Mouse (Mus musculus) limb, embryonic 13.5 days (tissue): ENCODE data around the gene Rgl1. TPM values are rescaled to one million over a fixed set of nuclear protein-coding genes. Genes with fewer than 3 reads are reported as not detected.
A peak's percentile ranks its signal among the peaks of the same experiment; 100 is the strongest.

Experiments
- ATAC-seq: fragments of 200-750 bp; cut with Nextera tagmentation; 2 replicates; pipeline ENCODE4 v1.8.0; 2017; ENCODE audit warnings: low read depth, moderate number of reproducible peaks, moderate TSS enrichment; ENCODE audit not compliant: low FRiP score
- H3K27ac ChIP-seq: fragments of 300-500 bp; sonication (generic); 2 replicates; pipeline ENCODE4 v1.5.1; 2015; ENCODE audit warnings: inconsistent platforms, mild to moderate bottlenecking, moderate library complexity
- H3K27me3 ChIP-seq: fragments of 300-500 bp; sonication (generic); 2 replicates; pipeline ENCODE4 v1.6.1; 2015; ENCODE audit warnings: mild to moderate bottlenecking, inconsistent platforms
- H3K36me3 ChIP-seq: fragments of 300-500 bp; sonication (generic); 2 replicates; pipeline ENCODE4 v1.6.1; 2015; ENCODE audit warnings: inconsistent platforms, mild to moderate bottlenecking, moderate library complexity
- H3K4me1 ChIP-seq: fragments of 300-500 bp; sonication (generic); 2 replicates; pipeline ENCODE4 v1.6.1; 2015; ENCODE audit warnings: inconsistent platforms
- H3K4me2 ChIP-seq: fragments of 300-500 bp; sonication (generic); replicated peaks from 2 replicates; pipeline ENCODE4 v1.6.1; 2015; ENCODE audit warnings: inconsistent platforms, mild to moderate bottlenecking, moderate library complexity
- H3K4me3 ChIP-seq: fragments of 300-500 bp; sonication (generic); 2 replicates; pipeline ENCODE4 v1.5.1; 2015; ENCODE audit warnings: moderate library complexity, mild to moderate bottlenecking, inconsistent platforms
- H3K9ac ChIP-seq: fragments of 300-500 bp; sonication (generic); 2 replicates; pipeline ENCODE4 v1.6.1; 2015; ENCODE audit warnings: mild to moderate bottlenecking, inconsistent platforms
- H3K9me3 ChIP-seq: fragments of 300-500 bp; sonication (generic); 2 replicates; pipeline ENCODE4 v1.6.1; 2016; ENCODE audit warnings: inconsistent platforms
- WGBS: fragments of 180-500 bp; shearing (Covaris S2); methylation state at CpG from one replicate; pipeline ENCODE4 v1.1.7; 2015; 5-methylcytosine and 5-hydroxymethylcytosine counted together
- polyA plus RNA-seq: library from polyadenylated mRNA; unstranded; fragments of >200 nt; fragmentation: Nextera tagmentation; extraction: Ambion mirVana; gene quantifications from 2 replicates; pipeline ENCODE4 v1.2.1, GENCODE M21; 2015

The Rgl1 gene
- polyA plus RNA-seq, 1 experiment from 2014 or later = 41.7 TPM

DNA sequence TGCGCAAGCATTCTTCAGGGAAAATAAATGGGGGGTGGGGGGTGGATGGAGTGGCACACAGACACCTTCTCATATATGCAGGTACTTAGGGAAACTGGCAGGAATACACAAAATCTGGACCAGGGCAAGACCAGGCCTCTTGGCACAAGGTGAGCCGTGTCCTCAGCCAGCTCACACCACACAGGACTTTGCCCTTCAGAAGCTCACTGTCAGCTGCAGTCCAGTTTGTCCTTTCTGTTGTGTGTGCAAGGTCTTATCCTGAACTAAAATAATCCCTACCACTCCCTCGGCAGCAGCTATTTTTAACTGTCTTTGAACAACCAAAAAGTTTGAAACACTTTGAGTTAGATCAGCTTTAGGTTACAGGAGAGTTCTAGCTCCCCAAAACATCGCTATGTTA is 227.3 kb downstream of the Rgl1 start:
- Histone ChIP-seq H3K9me3 (no peaks in the 10 kb centered on the region), H3K4me1 (no peaks in the 10 kb centered on the region), H3K4me2 (no peak overlapping the region), H3K36me3 (peaks cover 65% of the 10 kb centered on the region), H3K27ac (no peak overlapping the region), H3K9ac (no peak overlapping the region), H3K27me3 (no peaks in the 10 kb centered on the region), H3K4me3 (no peak overlapping the region)
- ATAC-seq = no peak
- 94% methylated on average over 4 of the region's 4 CpGs for WGBS

GRCm38 (mm10) chr1:152537186-152537585 is 229.0 kb downstream of the Rgl1 start:
- 87% methylated on average over 13 of the region's 13 CpGs for WGBS
- ATAC-seq = no peak
- Histone ChIP-seq H3K4me1 (no peaks in the 10 kb centered on the region), H3K27ac (no peak overlapping the region), H3K27me3 (no peaks in the 10 kb centered on the region), H3K4me2 (no peak overlapping the region), H3K36me3 (peaks cover 63% of the 10 kb centered on the region), H3K9ac (no peak overlapping the region), H3K4me3 (no peak overlapping the region), H3K9me3 (no peaks in the 10 kb centered on the region)

DNA sequence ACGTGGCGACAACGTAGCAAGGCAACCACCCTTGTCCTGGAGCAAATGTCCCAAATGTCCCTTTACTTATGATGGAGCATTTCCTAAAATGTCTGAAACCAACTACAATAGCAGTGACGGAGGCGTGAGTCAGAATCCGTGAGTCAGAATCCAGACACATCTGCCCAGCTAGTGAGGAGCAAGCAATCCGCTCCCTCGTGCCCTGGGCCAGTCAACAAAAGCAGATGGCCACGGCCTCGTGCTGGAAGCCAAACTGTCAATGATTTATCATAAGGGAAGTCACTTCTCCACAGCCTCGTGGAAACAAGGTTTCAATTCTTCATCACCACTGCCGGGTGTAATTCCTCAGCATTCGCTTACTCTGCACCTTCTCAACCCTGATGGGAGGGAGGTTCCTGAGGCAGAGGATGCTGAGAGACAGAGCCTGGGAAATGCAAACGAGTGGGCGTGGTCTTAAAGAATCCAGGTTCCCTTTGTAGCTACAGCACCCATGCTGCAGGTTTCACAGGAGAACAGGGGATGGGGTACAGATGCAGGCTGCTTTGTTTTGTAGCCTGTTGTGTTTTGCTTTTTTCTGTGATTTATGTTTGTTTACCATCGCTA is 229.6 kb downstream of the Rgl1 start:
- H3K4me1 ChIP-seq = 0 out of 2 replicates have a peak, but pooled peaks cover 3% of the 10 kb centered on the region
- no peak for ATAC-seq
- no peak overlapping the region for H3K27ac ChIP-seq
- H3K4me2 ChIP-seq = no peak overlapping the region
- WGBS = 50% methylated on average over 16 of the region's 16 CpGs
- no peaks in the 10 kb centered on the region for H3K27me3 ChIP-seq
- H3K9me3 ChIP-seq = no peaks in the 10 kb centered on the region
- no peak overlapping the region for H3K9ac ChIP-seq
- no peak overlapping the region for H3K4me3 ChIP-seq
- peaks cover 59% of the 10 kb centered on the region for H3K36me3 ChIP-seq

- Histone ChIP-seq H3K4me3 (no peak overlapping the region), H3K9ac (no peak overlapping the region), H3K27ac (no peak overlapping the region), H3K27me3 (no peaks in the 10 kb centered on the region), H3K36me3 (peaks cover 64% of the 10 kb centered on the region), H3K4me1 (0 out of 2 replicates have a peak, but pooled peaks cover 3% of the 10 kb centered on the region), H3K4me2 (no peak overlapping the region), H3K9me3 (no peaks in the 10 kb centered on the region)
- ATAC-seq = no peak
- 91% methylated on average over 7 of the region's 7 CpGs for WGBS
Observed at GRCm38 (mm10) chr1:152534531-152534930, 231.6 kb downstream of the Rgl1 start.

DNA sequence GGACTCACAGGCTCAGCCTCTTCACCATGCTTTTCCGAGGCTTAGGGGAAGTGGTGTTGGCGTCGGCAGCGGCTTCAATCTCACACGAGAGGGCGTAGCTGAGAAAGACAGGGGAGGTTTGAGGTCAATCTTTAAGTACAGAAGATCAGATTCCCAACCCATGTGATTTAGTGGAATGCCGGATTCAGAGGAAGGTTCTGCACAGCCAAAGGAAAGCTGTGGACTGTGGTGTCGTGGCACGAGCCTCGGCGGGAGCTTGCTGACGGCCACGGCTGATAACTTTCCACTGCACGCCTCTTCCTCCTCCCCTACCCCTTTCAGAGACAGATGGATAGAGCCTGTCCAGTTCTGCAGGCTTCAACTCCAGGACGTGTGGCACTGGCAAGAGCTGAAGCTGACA is 234.7 kb downstream of the Rgl1 start:
- Histone ChIP-seq H3K36me3 (peaks cover 54% of the 10 kb centered on the region), H3K27me3 (no peaks in the 10 kb centered on the region), H3K4me1 (0 out of 2 replicates have a peak, but pooled peaks cover 3% of the 10 kb centered on the region), H3K4me2 (no peak overlapping the region), H3K9ac (no peak overlapping the region), H3K4me3 (no peak overlapping the region), H3K9me3 (no peaks in the 10 kb centered on the region), H3K27ac (no peak overlapping the region)
- WGBS = 66% methylated on average over 15 of the region's 15 CpGs
- ATAC-seq = no peak

GRCm38 (mm10) chr1:152528778-152529177 is 237.4 kb downstream of the Rgl1 start:
- 0 out of 2 replicates have a peak, but pooled peaks cover 3% of the 10 kb centered on the region for H3K4me1 ChIP-seq
- H3K4me3 ChIP-seq = no peak overlapping the region
- H3K9me3 ChIP-seq = no peaks in the 10 kb centered on the region
- H3K27me3 ChIP-seq = no peaks in the 10 kb centered on the region
- H3K9ac ChIP-seq = no peak overlapping the region
- H3K27ac ChIP-seq = no peak overlapping the region
- H3K4me2 ChIP-seq = no peak overlapping the region
- ATAC-seq = no peak
- H3K36me3 ChIP-seq = peaks cover 63% of the 10 kb centered on the region
- WGBS = 86% methylated on average over 3 of the region's 3 CpGs

- 0 out of 2 replicates have a peak, but pooled peaks cover 3% of the 10 kb centered on the region for H3K4me1 ChIP-seq
- 83% methylated on average over 6 of the region's 6 CpGs for WGBS
- ATAC-seq = no peak
- no peaks in the 10 kb centered on the region for H3K27me3 ChIP-seq
- no peak overlapping the region for H3K4me2 ChIP-seq
- H3K27ac ChIP-seq = no peak overlapping the region
- no peak overlapping the region for H3K4me3 ChIP-seq
- peaks cover 64% of the 10 kb centered on the region for H3K36me3 ChIP-seq
- H3K9ac ChIP-seq = no peak overlapping the region
- H3K9me3 ChIP-seq = no peaks in the 10 kb centered on the region
Observed at GRCm38 (mm10) chr1:152528214-152528613, 237.9 kb downstream of the Rgl1 start.

GRCm38 (mm10) chr1:152526154-152526553 is 240.0 kb downstream of the Rgl1 start:
- Histone ChIP-seq H3K36me3 (peaks cover 66% of the 10 kb centered on the region), H3K4me2 (no peak overlapping the region), H3K27ac (no peak overlapping the region; the same call in 1 of the 2 replicates), H3K9me3 (no peaks in the 10 kb centered on the region), H3K4me3 (no peak overlapping the region), H3K9ac (no peak overlapping the region), H3K27me3 (no peaks in the 10 kb centered on the region), H3K4me1 (no peaks in the 10 kb centered on the region)
- 87% methylated on average over 9 of the region's 9 CpGs for WGBS
- ATAC-seq = no peak

DNA sequence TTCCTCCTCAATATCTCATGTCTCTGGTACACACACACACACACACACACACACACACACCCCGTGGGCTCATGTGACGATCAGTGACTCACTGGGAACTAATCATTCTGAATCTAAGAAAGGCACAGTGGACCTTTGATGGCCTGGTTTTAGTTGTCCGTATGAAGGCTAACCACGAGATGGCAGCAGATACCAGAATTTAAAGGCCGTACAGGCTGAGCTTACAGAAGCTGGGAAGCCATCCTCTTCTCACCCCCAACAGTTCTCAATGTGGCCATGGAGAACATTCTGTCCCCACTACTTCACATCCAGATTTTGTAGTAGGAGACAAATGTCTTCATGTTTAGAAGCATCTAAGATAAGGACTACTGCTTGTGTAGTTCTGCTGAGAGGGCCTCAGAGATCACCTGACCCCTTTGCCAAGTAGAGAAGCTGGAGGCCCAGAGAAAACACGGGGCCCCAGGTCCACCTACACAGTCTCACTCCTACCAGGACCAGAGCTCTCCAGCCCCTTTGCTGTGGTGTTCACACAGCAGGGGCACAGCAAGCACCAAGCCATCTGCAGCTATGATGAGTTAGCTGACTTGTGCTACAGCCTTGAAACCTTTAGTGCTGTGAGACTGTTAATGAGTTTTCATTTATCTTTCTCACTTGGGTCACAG is 241.0 kb downstream of the Rgl1 start:
- Histone ChIP-seq H3K27ac (no peak overlapping the region), H3K9ac (no peak overlapping the region), H3K4me2 (no peak overlapping the region), H3K4me3 (no peak overlapping the region), H3K4me1 (no peaks in the 10 kb centered on the region), H3K36me3 (peaks cover 68% of the 10 kb centered on the region), H3K9me3 (no peaks in the 10 kb centered on the region), H3K27me3 (no peaks in the 10 kb centered on the region)
- ATAC-seq = peak; percentile 82
- WGBS = 20% methylated on average over 6 of the region's 6 CpGs

DNA sequence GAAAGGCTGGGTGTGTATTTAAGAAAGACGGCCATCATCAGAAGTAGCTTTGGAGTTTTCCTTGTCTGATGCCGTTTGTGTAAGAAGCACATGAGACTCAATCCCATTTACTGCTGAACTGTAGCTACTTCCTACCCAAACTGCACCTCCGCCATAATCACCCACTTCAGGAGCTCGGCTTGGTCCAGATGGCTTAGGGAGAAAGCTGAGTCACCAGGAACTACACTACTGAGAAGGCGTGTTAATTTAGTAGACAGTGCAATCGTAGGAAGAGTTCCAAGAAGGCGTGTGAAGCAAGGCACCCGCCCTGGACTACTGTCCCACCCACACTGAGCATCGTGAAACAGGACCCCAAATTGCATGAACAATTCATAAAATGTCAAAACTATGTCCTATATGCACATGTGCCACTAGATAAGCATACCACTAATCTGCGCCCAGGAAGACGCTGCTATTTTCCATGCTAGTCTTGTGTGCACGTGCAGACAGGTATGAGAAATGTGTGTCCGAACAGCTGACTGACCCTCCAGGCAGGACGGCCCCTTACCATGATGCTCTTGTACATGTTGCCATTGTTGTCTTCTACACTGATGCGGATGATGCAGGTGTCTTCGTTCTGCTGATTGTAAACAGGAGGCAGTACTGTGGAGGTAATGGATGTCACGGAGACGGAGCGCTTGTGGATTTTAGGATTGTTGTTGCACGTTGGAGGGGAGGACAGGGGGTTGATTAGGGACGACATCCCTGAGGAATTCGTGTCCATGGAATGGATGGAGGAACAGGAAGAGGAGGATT is 241.9 kb downstream of the Rgl1 start:
- Histone ChIP-seq H3K27me3 (no peaks in the 10 kb centered on the region), H3K36me3 (peaks cover 76% of the 10 kb centered on the region), H3K27ac (no peak overlapping the region), H3K9ac (no peak overlapping the region), H3K4me1 (no peaks in the 10 kb centered on the region), H3K9me3 (no peaks in the 10 kb centered on the region), H3K4me3 (no peak overlapping the region), H3K4me2 (no peak overlapping the region)
- 86% methylated on average over 22 of the region's 22 CpGs for WGBS
- 0 out of 2 replicates have a peak, but pooled peaks have one; percentile 12 for ATAC-seq

DNA sequence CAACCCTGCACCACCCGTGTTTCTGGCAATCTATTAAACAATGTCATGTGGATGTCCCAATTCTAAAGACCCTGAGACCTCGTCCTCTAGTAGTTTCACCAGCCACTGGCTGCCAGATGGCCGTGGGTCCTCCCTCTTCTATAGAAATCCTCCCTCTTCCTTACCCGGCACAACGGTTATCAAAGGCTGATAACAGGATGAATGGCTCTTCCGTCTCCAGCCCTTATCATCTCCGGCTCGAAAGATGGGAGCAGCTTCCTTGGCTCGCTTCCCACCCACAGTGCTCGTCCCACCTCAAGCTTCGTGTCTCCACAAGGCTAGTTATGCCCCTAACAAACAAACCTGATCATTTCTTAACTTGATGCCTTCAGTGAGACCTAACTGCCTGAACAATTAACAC is 242.9 kb downstream of the Rgl1 start:
- no peak for ATAC-seq
- Histone ChIP-seq H3K4me1 (no peaks in the 10 kb centered on the region), H3K36me3 (peaks cover 80% of the 10 kb centered on the region), H3K27me3 (no peaks in the 10 kb centered on the region), H3K4me3 (no peak overlapping the region), H3K9ac (no peak overlapping the region), H3K4me2 (no peak overlapping the region), H3K9me3 (no peaks in the 10 kb centered on the region), H3K27ac (no peak overlapping the region)
- 86% methylated on average over 11 of the region's 11 CpGs for WGBS

DNA sequence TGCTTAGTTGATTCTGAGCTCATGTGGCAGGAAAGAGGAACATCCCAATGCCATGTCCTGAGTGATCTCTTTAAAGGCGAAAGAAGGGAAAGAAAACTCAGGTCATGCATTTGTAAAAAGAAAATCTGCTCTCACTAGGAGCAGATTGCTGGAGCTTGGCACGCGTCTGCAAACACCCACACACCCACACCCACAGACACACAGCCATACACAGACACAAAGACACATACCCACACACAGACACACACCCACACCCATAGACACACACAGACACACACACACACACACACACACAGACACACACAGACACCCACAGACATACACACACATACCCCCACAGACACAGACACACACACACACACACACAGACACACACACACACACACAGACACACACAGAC is 243.9 kb downstream of the Rgl1 start:
- no peaks in the 10 kb centered on the region for H3K27me3 ChIP-seq
- ATAC-seq = no peak
- H3K4me3 ChIP-seq = no peak overlapping the region
- no peak overlapping the region for H3K27ac ChIP-seq
- H3K36me3 ChIP-seq = peaks cover 74% of the 10 kb centered on the region
- no peak overlapping the region for H3K9ac ChIP-seq
- no peaks in the 10 kb centered on the region for H3K9me3 ChIP-seq
- H3K4me1 ChIP-seq = no peaks in the 10 kb centered on the region
- WGBS = 88% methylated on average over 3 of the region's 3 CpGs
- H3K4me2 ChIP-seq = no peak overlapping the region
